Mouse (Mus musculus) brain, embryonic 14.5 days (tissue): ENCODE results near the gene Phkg1.

Experiments
- CTCF ChIP-seq: fragments of 200-500 bp; IDR thresholded peaks from 2 replicates; pipeline ENCODE4 v1.5.1; 2012; ENCODE audit warnings: inconsistent platforms, mild to moderate bottlenecking, moderate library complexity, borderline replicate concordance; ENCODE audit not compliant: insufficient read depth, insufficient read length; ENCODE audit errors: extremely low read depth
- POLR2A ChIP-seq: fragments of 200-500 bp; IDR thresholded peaks from 2 replicates; pipeline ENCODE4 v1.6.1; 2012; ENCODE audit warnings: mild to moderate bottlenecking, inconsistent platforms, borderline replicate concordance; ENCODE audit not compliant: poor library complexity, insufficient read depth, insufficient read length, severe bottlenecking; ENCODE audit errors: extremely low read depth

GRCm38 (mm10) chr5:129879888-129880287, 18.5 kb downstream of the Phkg1 start:
- TF ChIP-seq POLR2A, result no peak
- TF ChIP-seq CTCF, result no peak
